Mouse (Mus musculus): ENCODE results near the gene Cercam. TPM values are rescaled to one million over a fixed set of nuclear protein-coding genes. Genes with fewer than 3 reads are reported as not detected.

Cercam gene
- total and polyA plus RNA-seq, 2 experiments from 2014 or later: 7.9 to 11.7 TPM

DNA sequence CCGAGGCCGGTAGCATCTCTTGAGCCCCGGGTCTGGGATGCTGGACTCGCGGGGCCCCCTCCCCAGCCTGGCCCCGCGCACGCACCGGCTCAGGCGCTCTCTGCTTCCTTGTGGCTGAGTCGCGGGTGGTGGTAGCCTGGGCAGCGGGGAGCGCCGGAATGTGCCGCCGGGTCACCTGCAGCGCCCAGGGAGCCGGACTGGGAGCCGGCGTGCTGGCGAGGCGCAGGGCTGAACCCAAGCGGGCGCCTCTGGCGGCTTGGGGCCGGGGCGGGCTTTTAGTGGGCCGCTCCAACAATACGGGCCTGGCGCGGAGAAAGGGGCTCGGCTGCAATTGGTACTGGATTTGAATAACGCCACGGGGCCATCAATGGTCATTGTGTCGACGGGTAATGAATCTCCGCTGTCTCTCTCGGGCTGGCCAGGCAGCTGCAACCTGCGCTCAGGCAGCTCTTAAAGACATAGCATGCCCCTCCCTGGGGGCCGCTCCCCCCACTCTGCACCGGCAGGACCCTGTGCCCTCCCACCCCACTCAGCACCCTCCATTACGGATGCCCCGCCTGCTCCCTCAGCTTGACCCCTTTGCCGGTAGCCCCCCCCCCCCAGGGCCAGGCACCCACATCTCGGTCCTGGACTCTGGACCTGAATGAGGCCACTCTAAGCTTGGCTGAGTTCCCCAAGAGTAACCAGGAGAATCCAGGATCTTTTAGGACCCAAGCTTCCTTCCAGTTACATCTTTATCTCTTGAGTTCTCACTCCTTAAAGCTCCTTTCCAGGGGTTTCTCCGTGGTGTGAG, 22.7 kb upstream of the Cercam start:
- no peaks in the 10 kb centered on the region for H3K9me3 ChIP-seq (replicated peaks; ENCODE audit: control insufficient read depth, low read length)
- no peaks in the 10 kb centered on the region for H3K4me1 ChIP-seq (ENCODE audit: control insufficient read depth, insufficient read depth)
- H3K9ac ChIP-seq (replicated peaks; ENCODE audit: low read depth, low read length): 0 out of 2 replicates have a peak overlapping the region, but pooled peaks have one; percentile 26
- TF ChIP-seq CTCF (IDR thresholded peaks at IDR 0.05; ENCODE audit: low read depth) (no peak), EP300 (IDR thresholded peaks at IDR 0.05; ENCODE audit: low read depth) (no peak)
- H3K27ac ChIP-seq (ENCODE audit: low read depth): no peak overlapping the region
- H3K4me3 ChIP-seq (ENCODE audit: low read depth, low read length): peak overlapping the region; percentile 20
- H3K4me2 ChIP-seq (ENCODE audit: low read depth, low read length): peak overlapping the region; percentile 23; the same call in 1 of the 2 replicates
- 20% methylated on average over 46 of the region's 47 CpGs for WGBS
- no peak for ATAC-seq (ENCODE audit: insufficient read depth, low read depth)
- H3K27me3 ChIP-seq (ENCODE audit: control insufficient read depth, insufficient read depth, low read length): peaks cover 45% of the 10 kb centered on the region
- peaks cover 25% of the 10 kb centered on the region for H3K36me3 ChIP-seq (replicated peaks; ENCODE audit: control insufficient read depth, insufficient read depth, low read length)
- no peak for DNase-seq (ENCODE audit: low spot score)

DNA sequence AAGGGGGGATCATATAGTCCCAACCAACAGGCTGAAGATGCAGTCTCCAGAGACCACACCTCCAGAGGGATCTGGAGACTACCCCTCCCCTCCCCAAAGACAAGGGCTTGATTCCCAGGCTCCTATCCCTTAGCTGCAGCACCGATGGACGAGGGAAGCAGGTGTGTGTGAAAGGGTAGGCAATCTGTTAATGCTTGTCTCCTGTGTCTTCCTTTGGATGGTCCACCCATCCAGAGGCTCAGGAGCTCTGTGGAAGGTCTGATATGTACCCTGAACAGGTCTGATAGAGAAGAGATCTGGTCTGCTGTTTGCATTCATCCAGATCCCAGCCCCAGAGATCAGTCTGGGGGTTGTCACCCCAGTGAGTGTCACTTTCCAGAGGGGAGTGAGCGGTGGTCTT, 22.1 kb upstream of the Cercam start:
- H3K9me3 ChIP-seq (replicated peaks; ENCODE audit: control insufficient read depth, low read length): no peaks in the 10 kb centered on the region
- H3K36me3 ChIP-seq (replicated peaks; ENCODE audit: control insufficient read depth, insufficient read depth, low read length): peaks cover 18% of the 10 kb centered on the region
- no peak for ATAC-seq (ENCODE audit: insufficient read depth, low read depth)
- no peak overlapping the region for H3K4me2 ChIP-seq (ENCODE audit: low read depth, low read length)
- 59% methylated on average over 3 of the region's 3 CpGs for WGBS
- H3K4me1 ChIP-seq (ENCODE audit: control insufficient read depth, insufficient read depth): no peaks in the 10 kb centered on the region
- H3K27me3 ChIP-seq (ENCODE audit: control insufficient read depth, insufficient read depth, low read length): peaks cover 45% of the 10 kb centered on the region
- H3K27ac ChIP-seq (ENCODE audit: low read depth): no peak overlapping the region
- no peak overlapping the region for H3K9ac ChIP-seq (replicated peaks; ENCODE audit: low read depth, low read length)
- H3K4me3 ChIP-seq (ENCODE audit: low read depth, low read length): no peak overlapping the region
- TF ChIP-seq EP300 (IDR thresholded peaks at IDR 0.05; ENCODE audit: low read depth): no peak
- no peak for TF ChIP-seq CTCF (IDR thresholded peaks at IDR 0.05; ENCODE audit: low read depth)
- DNase-seq (ENCODE audit: low spot score): no peak

DNA sequence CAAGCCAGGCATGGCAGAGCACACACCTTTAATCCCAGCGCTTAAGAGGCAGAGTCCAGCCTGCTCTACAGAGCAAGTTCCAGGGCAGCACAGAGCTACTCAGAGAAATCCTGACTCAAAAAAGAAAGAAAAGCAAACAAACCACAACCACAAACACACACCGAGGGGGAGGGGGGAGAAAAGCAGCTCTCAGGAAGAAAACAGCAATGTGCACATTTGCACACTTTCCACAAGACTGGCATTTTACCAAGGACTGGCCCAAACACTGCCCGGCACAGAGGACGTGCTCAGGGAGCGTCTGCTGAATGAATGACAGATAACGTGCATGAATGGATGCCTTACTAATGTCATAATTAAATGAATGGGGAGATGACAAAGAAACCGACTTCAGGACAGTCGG, 19.9 kb upstream of the Cercam start:
- TF ChIP-seq EP300 (IDR thresholded peaks at IDR 0.05; ENCODE audit: low read depth) (no peak), CTCF (IDR thresholded peaks at IDR 0.05; ENCODE audit: low read depth) (no peak)
- H3K4me2 ChIP-seq (ENCODE audit: low read depth, low read length): no peak overlapping the region
- H3K4me3 ChIP-seq (ENCODE audit: low read depth, low read length): no peak overlapping the region
- H3K27ac ChIP-seq (ENCODE audit: low read depth): no peak overlapping the region
- H3K4me1 ChIP-seq (ENCODE audit: control insufficient read depth, insufficient read depth): no peaks in the 10 kb centered on the region
- H3K27me3 ChIP-seq (ENCODE audit: control insufficient read depth, insufficient read depth, low read length): peaks cover 37% of the 10 kb centered on the region
- DNase-seq (ENCODE audit: low spot score) (no peak), ATAC-seq (ENCODE audit: insufficient read depth, low read depth) (no peak)
- H3K9ac ChIP-seq (replicated peaks; ENCODE audit: low read depth, low read length): no peak overlapping the region
- whole genome bisulfite sequencing: 48% methylated on average over 8 of the region's 8 CpGs
- H3K36me3 ChIP-seq (replicated peaks; ENCODE audit: control insufficient read depth, insufficient read depth, low read length): no peaks in the 10 kb centered on the region
- no peaks in the 10 kb centered on the region for H3K9me3 ChIP-seq (replicated peaks; ENCODE audit: control insufficient read depth, low read length)

DNA sequence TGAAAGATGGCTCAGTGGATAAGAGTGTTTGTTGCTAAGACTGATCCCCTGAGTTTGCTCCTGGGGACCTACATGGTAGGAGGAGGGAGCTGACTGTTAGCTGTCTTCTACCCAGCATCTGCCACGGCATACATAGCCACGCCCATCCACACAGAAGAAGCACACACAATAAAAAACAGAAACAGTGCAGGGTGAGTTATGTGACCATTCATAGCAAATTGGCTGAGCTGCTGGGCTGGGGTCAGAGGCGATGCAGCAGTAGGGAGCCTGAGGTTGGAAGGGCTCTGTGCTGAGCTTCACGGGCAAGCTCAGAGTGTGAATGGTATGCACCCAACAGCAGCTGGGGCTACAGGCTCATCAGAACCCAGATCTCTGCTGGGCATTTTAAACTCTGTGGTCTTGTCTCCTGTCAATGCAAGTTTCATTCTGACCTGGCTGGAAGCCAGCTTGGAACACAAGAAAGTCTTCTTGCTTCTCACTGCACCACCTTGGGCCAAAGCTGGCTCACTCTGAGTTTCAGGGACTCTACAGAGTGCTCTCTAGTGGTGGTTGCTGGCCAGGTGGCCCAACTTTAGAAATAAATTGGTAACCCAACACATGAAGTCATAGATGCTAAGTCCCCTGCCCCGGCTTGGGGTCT, 19.0 kb upstream of the Cercam start:
- H3K27me3 ChIP-seq (ENCODE audit: control insufficient read depth, insufficient read depth, low read length): peaks cover 28% of the 10 kb centered on the region
- no peak overlapping the region for H3K4me2 ChIP-seq (ENCODE audit: low read depth, low read length)

DNA sequence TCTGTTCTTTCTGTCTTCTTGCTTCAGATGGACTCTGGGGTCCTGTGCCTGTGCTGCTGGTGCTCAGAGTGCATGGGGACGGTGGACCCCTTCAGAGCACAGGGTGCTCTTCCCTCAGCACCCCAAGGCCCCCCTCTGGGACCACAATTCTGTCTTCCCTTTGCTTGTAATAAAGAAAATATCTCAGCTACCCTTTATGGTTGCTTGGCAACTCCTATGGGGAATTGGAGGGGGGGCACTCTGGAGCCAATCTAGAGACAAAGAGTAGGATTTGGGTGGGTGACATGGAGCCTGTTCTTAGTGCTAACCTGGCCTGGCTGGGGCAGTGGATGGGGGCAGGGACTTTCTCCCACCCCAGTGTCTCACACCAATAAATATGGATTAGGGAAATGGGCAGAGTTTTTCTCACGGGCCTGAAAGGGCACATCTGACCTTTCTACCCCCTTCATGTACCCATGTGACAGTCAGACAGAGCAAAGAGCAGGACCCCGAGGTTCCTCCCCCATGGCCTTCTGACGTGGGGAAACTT, 15.9 kb upstream of the Cercam start:
- H3K4me3 ChIP-seq (ENCODE audit: low read depth, low read length): no peak overlapping the region
- no peaks in the 10 kb centered on the region for H3K9me3 ChIP-seq (replicated peaks; ENCODE audit: control insufficient read depth, low read length)
- WGBS: 46% methylated on average over 4 of the region's 4 CpGs
- H3K4me1 ChIP-seq (ENCODE audit: control insufficient read depth, insufficient read depth): no peaks in the 10 kb centered on the region
- H3K9ac ChIP-seq (replicated peaks; ENCODE audit: low read depth, low read length): no peak overlapping the region
- ATAC-seq (ENCODE audit: insufficient read depth, low read depth): no peak
- TF ChIP-seq EP300 (IDR thresholded peaks at IDR 0.05; ENCODE audit: low read depth) (no peak), CTCF (IDR thresholded peaks at IDR 0.05; ENCODE audit: low read depth) (no peak)
- H3K36me3 ChIP-seq (replicated peaks; ENCODE audit: control insufficient read depth, insufficient read depth, low read length): no peaks in the 10 kb centered on the region
- H3K27ac ChIP-seq (ENCODE audit: low read depth): no peak overlapping the region
- no peak for DNase-seq (ENCODE audit: low spot score)
- no peak overlapping the region for H3K4me2 ChIP-seq (ENCODE audit: low read depth, low read length)
- H3K27me3 ChIP-seq (ENCODE audit: control insufficient read depth, insufficient read depth, low read length): 0 out of 2 replicates have a peak, but pooled peaks cover 4% of the 10 kb centered on the region

More for the DNA sequence above, 19.0 kb upstream of the Cercam start:
- TF ChIP-seq CTCF (IDR thresholded peaks at IDR 0.05; ENCODE audit: low read depth) (no peak; the same call in 1 of the 2 replicates), EP300 (IDR thresholded peaks at IDR 0.05; ENCODE audit: low read depth) (no peak)
- 55% methylated on average over 5 of the region's 5 CpGs for WGBS
- H3K4me1 ChIP-seq (ENCODE audit: control insufficient read depth, insufficient read depth): no peaks in the 10 kb centered on the region
- H3K27ac ChIP-seq (ENCODE audit: low read depth): no peak overlapping the region
- ATAC-seq (ENCODE audit: insufficient read depth, low read depth) (no peak), DNase-seq (ENCODE audit: low spot score) (no peak)
- H3K9me3 ChIP-seq (replicated peaks; ENCODE audit: control insufficient read depth, low read length): no peaks in the 10 kb centered on the region
- H3K36me3 ChIP-seq (replicated peaks; ENCODE audit: control insufficient read depth, insufficient read depth, low read length): no peaks in the 10 kb centered on the region
- H3K4me3 ChIP-seq (ENCODE audit: low read depth, low read length): no peak overlapping the region
- H3K9ac ChIP-seq (replicated peaks; ENCODE audit: low read depth, low read length): no peak overlapping the region

Measured in heart, postnatal 0 days (tissue).